Mouse (Mus musculus): ENCODE data around the gene Gjb4. TPM values are rescaled to one million over a fixed set of nuclear protein-coding genes. Genes with fewer than 3 reads are reported as not detected.
A peak's percentile ranks its signal among the peaks of the same experiment; 100 is the strongest.

The Gjb4 gene
- polyA plus RNA-seq, 1 experiment from 2014 or later: not detected

- no peak overlapping the region for H3K27ac ChIP-seq (replicated peaks)
- H3K4me3 ChIP-seq: no peak overlapping the region
- WGBS: 37% methylated on average over 13 of the region's 13 CpGs
- no peaks in the 10 kb centered on the region for H3K36me3 ChIP-seq (replicated peaks)
- H3K27me3 ChIP-seq (replicated peaks; ENCODE audit: low read depth, poor library complexity, severe bottlenecking): peaks cover 20% of the 10 kb centered on the region
- peak; percentile 80 for DNase-seq (ENCODE audit: low spot score)
- no peaks in the 10 kb centered on the region for H3K9me3 ChIP-seq
- peaks cover 23% of the 10 kb centered on the region for H3K4me1 ChIP-seq
Measured at GRCm38 (mm10) chr4:127368379-127368973, 14.6 kb upstream of the Gjb4 start.

DNA sequence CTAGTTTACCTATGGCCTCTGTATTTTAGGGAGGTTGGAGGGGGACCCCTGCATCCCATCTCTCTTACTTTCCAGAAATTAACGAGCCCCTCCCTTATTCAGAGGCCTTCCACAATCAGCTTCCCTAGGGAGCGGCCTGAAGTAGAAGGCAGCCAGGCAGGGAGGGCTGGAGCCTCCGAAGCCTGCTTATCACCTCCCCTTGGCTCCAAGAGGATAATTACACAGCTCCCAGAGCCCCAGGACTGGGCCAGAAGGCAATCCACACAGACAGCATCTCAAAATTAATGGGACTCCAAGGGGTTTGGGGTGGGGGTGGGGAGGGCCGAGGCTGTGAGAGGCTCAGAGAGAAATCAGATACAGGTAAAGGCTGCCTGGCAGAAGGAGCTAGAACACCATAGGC, 12.0 kb upstream of the Gjb4 start:
- no peaks in the 10 kb centered on the region for H3K36me3 ChIP-seq (replicated peaks)
- H3K27ac ChIP-seq (replicated peaks): peak overlapping the region; percentile 48
- H3K4me1 ChIP-seq: peaks cover 23% of the 10 kb centered on the region
- H3K27me3 ChIP-seq (replicated peaks; ENCODE audit: low read depth, poor library complexity, severe bottlenecking): peaks cover 20% of the 10 kb centered on the region
- 22% methylated on average over 4 of the region's 4 CpGs for WGBS
- no peak overlapping the region for H3K4me3 ChIP-seq
- no peaks in the 10 kb centered on the region for H3K9me3 ChIP-seq
- no peak for DNase-seq (ENCODE audit: low spot score)

DNA sequence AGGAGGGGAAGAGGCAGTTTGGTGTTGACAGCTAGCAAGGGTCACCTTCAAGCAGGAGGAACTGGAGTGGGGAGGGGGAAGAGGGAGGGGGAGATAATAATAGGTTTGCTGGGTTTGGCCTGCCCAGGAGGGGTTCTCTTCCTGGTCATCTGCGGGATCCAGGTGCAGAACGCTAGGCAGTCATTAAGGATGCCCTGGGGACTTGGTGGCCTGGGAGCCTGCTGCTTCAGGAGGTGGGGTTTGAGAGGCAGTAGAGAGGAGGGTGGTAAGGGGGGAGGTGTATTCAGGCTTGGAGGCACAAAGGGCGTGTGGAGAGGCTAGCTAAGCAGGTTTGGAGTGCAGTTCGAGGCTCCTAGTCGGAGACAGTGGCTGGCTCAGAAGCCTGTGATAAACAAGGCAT, 11.6 kb upstream of the Gjb4 start:
- DNase-seq (ENCODE audit: low spot score): no peak
- Histone ChIP-seq H3K36me3 (replicated peaks) (no peaks in the 10 kb centered on the region), H3K4me1 (peaks cover 23% of the 10 kb centered on the region), H3K4me3 (no peak overlapping the region), H3K9me3 (no peaks in the 10 kb centered on the region), H3K27me3 (replicated peaks; ENCODE audit: low read depth, poor library complexity, severe bottlenecking) (peaks cover 20% of the 10 kb centered on the region), H3K27ac (replicated peaks) (peak overlapping the region; percentile 48; the same call in 1 of the 2 replicates)
- WGBS: 15% methylated on average over 5 of the region's 5 CpGs

DNA sequence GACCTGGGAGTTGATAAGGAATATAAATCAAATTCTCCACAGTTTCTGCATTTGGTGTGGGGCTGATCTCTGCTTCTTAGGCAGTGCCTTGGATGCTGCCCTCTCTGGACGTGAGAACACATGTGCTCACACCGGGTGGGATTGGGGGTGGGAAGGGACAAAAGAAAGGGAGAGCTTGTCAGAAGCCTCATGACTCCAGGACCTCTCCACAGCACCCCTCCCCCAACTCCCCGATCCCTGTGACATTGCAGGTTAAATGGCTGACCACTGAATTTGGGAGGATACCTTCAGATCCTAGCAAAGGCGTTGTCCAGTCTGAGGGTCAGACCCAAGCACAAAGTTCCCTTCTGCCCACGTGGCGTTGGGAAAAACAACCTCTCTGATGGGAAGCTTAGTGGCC, 10.6 kb upstream of the Gjb4 start:
- peaks cover 22% of the 10 kb centered on the region for H3K27me3 ChIP-seq (replicated peaks; ENCODE audit: low read depth, poor library complexity, severe bottlenecking)
- H3K36me3 ChIP-seq (replicated peaks): no peaks in the 10 kb centered on the region
- 59% methylated on average over 6 of the region's 6 CpGs for WGBS
- no peak overlapping the region for H3K4me3 ChIP-seq
- H3K27ac ChIP-seq (replicated peaks): no peak overlapping the region
- peaks cover 29% of the 10 kb centered on the region for H3K4me1 ChIP-seq
- no peak for DNase-seq (ENCODE audit: low spot score)
- H3K9me3 ChIP-seq: no peaks in the 10 kb centered on the region

- Histone ChIP-seq H3K9me3 (no peaks in the 10 kb centered on the region), H3K4me3 (no peak overlapping the region), H3K4me1 (peaks cover 28% of the 10 kb centered on the region), H3K27me3 (replicated peaks; ENCODE audit: low read depth, poor library complexity, severe bottlenecking) (peaks cover 22% of the 10 kb centered on the region), H3K36me3 (replicated peaks) (no peaks in the 10 kb centered on the region), H3K27ac (replicated peaks) (no peak overlapping the region)
- no peak for DNase-seq (ENCODE audit: low spot score)
- WGBS: 68% methylated on average over 4 of the region's 4 CpGs
Measured at GRCm38 (mm10) chr4:127363331-127363730, 9.4 kb upstream of the Gjb4 start.

DNA sequence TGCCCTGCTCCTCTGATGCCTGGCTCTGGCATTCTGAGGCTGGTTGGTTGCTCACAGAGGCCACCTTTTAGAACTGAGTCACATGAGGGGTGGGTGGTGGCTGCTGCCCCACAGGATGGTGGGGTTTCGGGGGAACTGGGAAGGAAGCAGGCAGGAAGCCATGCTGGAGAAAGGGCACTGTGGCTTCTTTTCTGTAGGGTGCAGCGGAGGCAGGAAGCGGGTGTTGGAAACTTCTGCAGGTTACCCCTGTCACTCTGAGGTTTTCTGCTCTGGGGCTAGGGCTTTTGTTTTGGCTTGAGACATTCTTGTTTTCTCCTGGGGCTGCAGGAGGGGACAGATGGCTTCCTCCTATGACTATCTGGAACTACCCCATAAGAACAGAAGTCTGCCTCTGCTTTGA, 8.6 kb upstream of the Gjb4 start:
- DNase-seq (ENCODE audit: low spot score): no peak
- H3K4me1 ChIP-seq: peaks cover 31% of the 10 kb centered on the region
- WGBS: 77% methylated on average over 3 of the region's 3 CpGs
- no peak overlapping the region for H3K27ac ChIP-seq (replicated peaks)
- H3K4me3 ChIP-seq: no peak overlapping the region
- peaks cover 30% of the 10 kb centered on the region for H3K27me3 ChIP-seq (replicated peaks; ENCODE audit: low read depth, poor library complexity, severe bottlenecking)
- no peaks in the 10 kb centered on the region for H3K36me3 ChIP-seq (replicated peaks)
- no peaks in the 10 kb centered on the region for H3K9me3 ChIP-seq

DNA sequence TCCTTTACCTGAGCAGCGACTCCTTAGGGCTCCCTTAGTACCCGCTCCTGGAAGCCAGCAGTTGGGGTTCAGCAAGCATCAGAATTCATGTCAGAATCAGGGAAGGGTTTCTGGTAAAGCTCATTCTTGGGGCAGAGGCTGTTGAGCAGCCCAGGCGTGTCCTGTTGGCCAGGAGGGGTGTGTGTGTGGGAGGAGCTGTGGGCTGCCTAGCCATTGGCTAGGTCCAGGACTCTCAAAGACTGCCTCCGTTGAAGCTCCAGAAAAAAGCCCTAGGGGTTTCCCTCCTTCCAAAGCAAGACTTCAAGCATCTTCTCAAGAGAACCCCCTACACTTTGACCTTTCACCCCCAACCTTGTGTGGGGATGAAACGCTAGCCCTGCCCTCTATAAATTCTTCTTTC, 4.1 kb upstream of the Gjb4 start, which contains the start of gene Gjb5:
Gene Gjb5 (minus strand): TSS at position 164 of the 400 bp plus-strand sequence.
- peaks cover 29% of the 10 kb centered on the region for H3K4me1 ChIP-seq
- peak within 1 kb of the TSS; percentile 32; the same call in 1 of the 2 replicates for H3K27ac ChIP-seq (replicated peaks)
- WGBS: 20% methylated on average over 5 of the region's 5 CpGs
- H3K4me3 ChIP-seq: 0 out of 2 replicates have a peak within 1 kb of the TSS, but pooled peaks have one; percentile 11
- peak; percentile 37 for DNase-seq (ENCODE audit: low spot score)
- no peaks in the 10 kb centered on the region for H3K9me3 ChIP-seq
- H3K36me3 ChIP-seq (replicated peaks): no peaks in the 10 kb centered on the region
- peaks cover 23% of the 10 kb centered on the region for H3K27me3 ChIP-seq (replicated peaks; ENCODE audit: low read depth, poor library complexity, severe bottlenecking)

DNA sequence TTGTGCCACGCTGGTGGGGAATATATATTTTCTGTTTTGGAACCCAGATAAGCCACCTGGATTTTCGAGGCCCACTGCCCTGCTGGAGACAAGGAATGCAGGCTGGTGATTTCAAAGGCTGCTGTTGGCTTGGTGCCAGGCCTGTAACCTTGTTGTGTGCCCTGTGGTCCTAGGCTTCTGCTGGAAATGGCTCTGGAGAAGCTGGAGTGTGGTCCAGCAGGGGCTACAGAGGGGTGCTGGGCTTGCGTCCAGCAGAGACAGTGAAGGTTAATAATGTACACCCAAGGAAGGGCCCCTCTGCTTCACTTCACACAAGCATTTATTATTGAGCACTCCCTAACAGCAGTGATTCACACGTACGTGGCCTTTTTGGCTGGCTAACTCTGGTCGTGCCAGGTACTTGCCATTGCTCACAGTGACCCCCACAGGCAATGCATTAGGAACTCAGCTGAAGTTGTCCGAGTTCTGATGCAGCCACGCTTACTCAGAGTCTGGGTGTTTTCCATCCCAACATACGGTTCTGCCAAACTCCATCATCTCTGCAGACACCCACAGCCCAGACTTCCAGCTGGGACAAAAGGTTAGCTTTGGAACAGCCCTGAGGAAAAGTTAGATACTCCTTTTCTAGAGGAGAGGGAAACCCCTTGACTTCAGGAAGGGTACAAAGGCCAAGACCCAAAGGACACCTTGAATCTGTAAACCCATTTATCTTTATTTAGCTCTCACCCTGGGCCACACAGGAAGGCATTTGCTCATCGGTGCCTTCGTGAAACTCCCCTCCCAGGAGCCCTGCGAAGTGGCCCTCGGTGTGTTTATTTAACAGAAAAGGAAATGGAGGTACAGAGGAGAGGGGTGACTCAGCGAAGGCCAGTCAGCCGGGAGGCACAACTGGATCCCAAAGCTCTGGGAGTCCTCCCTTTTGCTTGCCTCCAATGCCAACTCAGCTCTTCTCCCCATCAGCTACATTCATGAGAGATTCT, 915 bp upstream of the Gjb4 start:
- peaks cover 24% of the 10 kb centered on the region for H3K4me1 ChIP-seq
- no peaks in the 10 kb centered on the region for H3K9me3 ChIP-seq
- DNase-seq (ENCODE audit: low spot score): no peak
- no peak overlapping the region for H3K27ac ChIP-seq (replicated peaks)
- H3K36me3 ChIP-seq (replicated peaks): no peaks in the 10 kb centered on the region
- peaks cover 23% of the 10 kb centered on the region for H3K27me3 ChIP-seq (replicated peaks; ENCODE audit: low read depth, poor library complexity, severe bottlenecking)
- 80% methylated on average over 15 of the region's 15 CpGs for WGBS
- H3K4me3 ChIP-seq: no peak overlapping the region

- Histone ChIP-seq H3K9me3 (no peaks in the 10 kb centered on the region), H3K36me3 (replicated peaks) (no peaks in the 10 kb centered on the region), H3K27me3 (replicated peaks; ENCODE audit: low read depth, poor library complexity, severe bottlenecking) (peaks cover 2% of the 10 kb centered on the region; the same call in 1 of the 2 replicates), H3K4me3 (no peak overlapping the region), H3K4me1 (peaks cover 12% of the 10 kb centered on the region), H3K27ac (replicated peaks) (no peak overlapping the region)
- DNase-seq (ENCODE audit: low spot score): no peak
- 40% methylated on average over 1 of the region's 1 CpGs for WGBS
Measured at GRCm38 (mm10) chr4:127352594-127352993, 1.3 kb downstream of the Gjb4 start.

DNA sequence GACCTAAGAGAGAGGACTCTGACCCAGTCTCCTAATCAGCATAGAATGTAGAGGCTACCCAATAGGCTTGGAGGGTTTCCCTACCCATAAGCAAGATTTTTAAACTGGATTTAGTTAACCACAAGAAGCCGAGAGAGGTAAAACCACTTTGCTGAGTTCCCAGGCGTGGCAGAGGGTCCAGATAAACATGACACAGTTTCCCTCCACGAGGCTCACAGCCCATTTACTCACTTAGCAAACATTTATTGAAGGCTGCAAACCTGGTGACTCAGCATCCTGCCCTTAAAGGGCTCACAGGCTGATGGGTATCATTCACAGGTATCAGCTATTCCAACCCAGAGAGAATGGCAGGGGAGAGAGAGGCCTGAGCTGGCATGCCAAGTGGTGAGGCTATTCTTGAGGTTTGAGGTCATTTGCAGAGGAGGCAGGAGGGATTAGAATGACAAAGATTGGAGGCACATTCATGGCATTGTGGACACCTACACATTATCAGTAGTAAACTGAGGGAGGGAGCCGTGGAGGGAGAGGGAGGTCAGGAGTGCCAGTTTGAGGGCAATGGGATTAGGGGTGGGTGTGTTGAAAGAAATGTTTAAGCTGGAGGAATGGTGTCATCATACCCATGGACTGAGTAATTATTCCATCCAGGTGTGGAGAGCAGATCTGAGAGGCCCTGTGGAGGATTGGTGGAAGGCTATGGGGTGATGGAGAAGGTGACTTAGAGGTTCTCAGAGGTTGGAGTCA, 4.2 kb downstream of the Gjb4 start:
- no peaks in the 10 kb centered on the region for H3K9me3 ChIP-seq
- H3K27ac ChIP-seq (replicated peaks): no peak overlapping the region
- H3K36me3 ChIP-seq (replicated peaks): no peaks in the 10 kb centered on the region
- peaks cover 6% of the 10 kb centered on the region for H3K4me1 ChIP-seq
- no peak for DNase-seq (ENCODE audit: low spot score)
- H3K27me3 ChIP-seq (replicated peaks; ENCODE audit: low read depth, poor library complexity, severe bottlenecking): no peaks in the 10 kb centered on the region
- WGBS: 69% methylated on average over 4 of the region's 4 CpGs
- H3K4me3 ChIP-seq: no peak overlapping the region

DNA sequence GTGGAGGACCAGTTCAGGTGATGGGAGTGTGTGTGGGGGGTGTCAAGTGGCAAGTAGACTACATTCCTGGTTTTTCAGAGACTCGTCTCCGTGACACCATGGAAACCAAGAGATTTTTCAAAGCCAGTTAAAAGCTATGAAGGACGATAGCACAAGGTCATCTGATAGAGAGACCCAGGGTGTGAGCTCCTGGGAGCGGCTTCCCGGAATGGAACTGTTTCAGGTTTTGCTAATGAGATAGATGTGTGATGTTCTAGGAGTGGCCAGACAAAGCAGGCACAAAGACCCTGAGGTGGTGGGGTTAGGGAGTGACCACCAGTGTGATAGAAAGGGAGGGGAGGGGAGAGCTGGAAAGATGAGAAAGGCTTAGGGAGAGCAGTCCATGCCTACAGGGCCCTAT, 8.9 kb downstream of the Gjb4 start:
- Histone ChIP-seq H3K27ac (replicated peaks) (no peak overlapping the region), H3K27me3 (replicated peaks; ENCODE audit: low read depth, poor library complexity, severe bottlenecking) (no peaks in the 10 kb centered on the region), H3K36me3 (replicated peaks) (no peaks in the 10 kb centered on the region), H3K4me3 (no peak overlapping the region), H3K4me1 (no peaks in the 10 kb centered on the region), H3K9me3 (no peaks in the 10 kb centered on the region)
- WGBS: 83% methylated on average over 5 of the region's 5 CpGs
- DNase-seq (ENCODE audit: low spot score): no peak

DNA sequence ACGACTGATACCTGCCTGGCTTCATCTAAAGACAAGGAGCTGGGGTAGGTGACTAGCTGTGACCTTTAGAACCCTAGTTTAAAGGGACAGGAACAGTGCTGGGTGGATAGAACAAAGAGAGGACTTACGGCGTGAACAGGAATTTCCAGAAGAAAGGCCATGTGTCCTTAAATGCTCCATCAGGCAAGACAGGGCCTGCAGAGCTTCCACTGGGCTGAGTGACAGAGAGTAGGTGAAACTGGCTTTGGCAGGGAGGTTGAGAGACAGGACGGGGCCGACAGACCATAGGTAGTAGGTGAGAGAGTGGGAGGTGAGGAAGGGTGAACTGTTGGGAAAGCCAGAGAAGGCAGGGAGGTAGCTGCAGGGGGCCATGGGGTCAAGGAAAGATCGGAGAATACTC, 12.5 kb downstream of the Gjb4 start:
- H3K4me1 ChIP-seq: no peaks in the 10 kb centered on the region
- 57% methylated on average over 6 of the region's 6 CpGs for WGBS
- no peaks in the 10 kb centered on the region for H3K36me3 ChIP-seq (replicated peaks)
- H3K9me3 ChIP-seq: no peaks in the 10 kb centered on the region
- no peak overlapping the region for H3K4me3 ChIP-seq
- H3K27me3 ChIP-seq (replicated peaks; ENCODE audit: low read depth, poor library complexity, severe bottlenecking): no peaks in the 10 kb centered on the region
- no peak for DNase-seq (ENCODE audit: low spot score)
- no peak overlapping the region for H3K27ac ChIP-seq (replicated peaks)
